Mouse (Mus musculus) kidney, embryonic 16.5 days (tissue): ENCODE results near the gene Ovgp1. TPM values are rescaled to one million over a fixed set of nuclear protein-coding genes. Genes with fewer than 3 reads are reported as not detected.

Source experiments
- ATAC-seq: fragments of 200-750 bp; cut with Nextera tagmentation; 2 replicates; pipeline ENCODE4 v1.8.0; 2017; ENCODE audit warnings: moderate TSS enrichment; ENCODE audit not compliant: low FRiP score, low TSS enrichment
- H3K27ac ChIP-seq: fragments of 300-500 bp; sonication (generic); 2 replicates; pipeline ENCODE4 v1.5.1; 2014; ENCODE audit warnings: low read length
- H3K27me3 ChIP-seq: fragments of 300-500 bp; sonication (generic); 2 replicates; pipeline ENCODE4 v1.6.1; 2014; ENCODE audit warnings: low read length, control low read depth, mixed read lengths; ENCODE audit not compliant: insufficient read depth
- H3K36me3 ChIP-seq: fragments of 300-500 bp; sonication (generic); 2 replicates; pipeline ENCODE4 v1.6.1; 2014; ENCODE audit warnings: low read length, control low read depth, mixed read lengths; ENCODE audit not compliant: insufficient read depth
- H3K4me1 ChIP-seq: fragments of 300-500 bp; sonication (generic); 2 replicates; pipeline ENCODE4 v1.6.1; 2014; ENCODE audit warnings: low read length, control low read depth, mixed read lengths; ENCODE audit not compliant: insufficient read depth
- H3K4me2 ChIP-seq: fragments of 300-500 bp; sonication (generic); replicated peaks from 2 replicates; pipeline ENCODE4 v1.6.1; 2014; ENCODE audit warnings: low read depth, low read length
- H3K4me3 ChIP-seq: fragments of 300-500 bp; sonication (generic); 2 replicates; pipeline ENCODE4 v1.5.1; 2014; ENCODE audit warnings: mild to moderate bottlenecking, low read length
- H3K9ac ChIP-seq: fragments of 300-500 bp; sonication (generic); replicated peaks from 2 replicates; pipeline ENCODE4 v1.6.1; 2014; ENCODE audit warnings: low read length
- H3K9me3 ChIP-seq: fragments of 300-500 bp; sonication (generic); 2 replicates; pipeline ENCODE4 v1.6.1; 2016; ENCODE audit warnings: low read length, control low read depth
- WGBS: fragments of 180-500 bp; shearing (Covaris S2); extraction: QIAGEN DNeasy Blood & Tissue Kit; methylation state at CpG from one replicate; pipeline ENCODE4 v1.1.7; 2014; 5-methylcytosine and 5-hydroxymethylcytosine counted together
- polyA plus RNA-seq: library from polyadenylated mRNA; unstranded; fragments of >200 nt; fragmentation: Nextera tagmentation; extraction: Ambion mirVana; gene quantifications from 2 replicates; pipeline ENCODE4 v1.2.1, GENCODE M21; 2015

Ovgp1 gene
- polyA plus RNA-seq, 1 experiment from 2014 or later, result 1.3 TPM

DNA sequence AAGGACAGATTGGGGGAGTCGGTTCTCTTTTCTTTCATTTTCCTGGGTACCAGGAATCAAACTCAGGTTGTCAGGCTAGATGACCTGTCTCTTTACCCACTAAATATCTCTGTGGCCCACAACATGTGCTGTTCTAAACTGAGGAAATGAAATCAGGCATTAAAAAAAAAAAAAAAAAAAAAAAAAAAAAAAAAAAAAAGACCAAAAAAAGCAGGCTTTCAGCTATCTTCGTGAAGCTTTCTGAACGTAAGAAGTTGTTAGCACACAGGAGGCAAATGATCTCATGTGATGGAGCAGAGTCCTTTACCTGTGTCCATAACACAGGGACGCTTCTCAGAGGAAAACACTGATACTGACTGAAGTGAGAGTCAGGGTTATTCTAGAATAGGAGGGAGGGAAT is 37.4 kb upstream of the Ovgp1 start:
- no peak overlapping the region for H3K9ac ChIP-seq
- H3K27ac ChIP-seq, result no peak overlapping the region
- peaks cover 10% of the 10 kb centered on the region for H3K36me3 ChIP-seq
- no peaks in the 10 kb centered on the region for H3K9me3 ChIP-seq
- H3K4me2 ChIP-seq, result no peak overlapping the region
- no peak overlapping the region for H3K4me3 ChIP-seq
- 86% methylated on average over 4 of the region's 4 CpGs for whole genome bisulfite sequencing
- H3K27me3 ChIP-seq, result no peaks in the 10 kb centered on the region
- H3K4me1 ChIP-seq, result no peaks in the 10 kb centered on the region
- no peak for ATAC-seq

DNA sequence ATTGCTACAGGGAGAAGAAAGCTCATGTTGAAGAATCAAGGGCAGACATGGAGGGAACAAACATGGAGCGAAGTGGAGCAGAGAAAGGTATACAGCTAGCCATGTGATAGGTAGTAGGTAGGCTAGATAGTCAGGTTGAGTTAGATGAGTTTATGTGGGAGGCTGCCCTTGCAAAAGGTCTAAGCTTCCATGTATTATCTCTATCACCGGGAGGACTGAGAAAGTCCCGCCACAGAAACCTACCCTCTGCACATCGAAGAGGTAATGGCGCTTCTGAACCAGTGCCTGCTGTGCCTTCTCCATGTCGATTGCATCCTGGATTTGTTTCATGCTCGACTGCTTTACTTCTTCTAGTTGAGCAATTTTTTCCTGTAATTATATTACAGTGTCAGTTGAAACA is 22.2 kb upstream of the Ovgp1 start:
- H3K27me3 ChIP-seq, result no peaks in the 10 kb centered on the region
- no peaks in the 10 kb centered on the region for H3K9me3 ChIP-seq
- H3K4me1 ChIP-seq, result peaks cover 3% of the 10 kb centered on the region; the same call in 1 of the 2 replicates
- no peak overlapping the region for H3K9ac ChIP-seq
- 95% methylated on average over 7 of the region's 7 CpGs for WGBS
- no peak for ATAC-seq
- no peak overlapping the region for H3K27ac ChIP-seq
- H3K4me2 ChIP-seq, result no peak overlapping the region
- no peak overlapping the region for H3K4me3 ChIP-seq
- H3K36me3 ChIP-seq, result peaks cover 56% of the 10 kb centered on the region

DNA sequence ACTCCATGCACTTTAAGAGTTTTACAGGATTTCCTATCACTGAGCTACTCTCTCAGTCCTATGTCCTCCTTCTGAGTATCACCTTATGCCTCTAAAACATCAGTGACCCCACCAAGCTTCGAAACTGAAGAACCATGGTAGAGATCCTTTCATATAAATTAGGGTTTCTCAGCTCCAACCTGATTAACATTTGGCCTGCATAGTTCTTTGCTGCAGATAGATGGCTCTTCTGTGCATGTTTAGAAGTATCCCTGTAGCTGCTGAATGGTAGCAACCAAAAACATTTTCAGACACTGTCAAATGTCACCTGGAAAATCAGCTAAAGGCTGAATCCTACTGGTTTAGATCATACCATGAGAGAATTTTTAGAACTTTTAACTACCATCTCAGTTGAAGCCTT is 16.3 kb upstream of the Ovgp1 start:
- no peak overlapping the region for H3K9ac ChIP-seq
- H3K4me3 ChIP-seq, result no peak overlapping the region
- 85% methylated on average over 1 of the region's 1 CpGs for WGBS
- peaks cover 26% of the 10 kb centered on the region for H3K4me1 ChIP-seq
- ATAC-seq, result no peak
- H3K9me3 ChIP-seq, result no peaks in the 10 kb centered on the region
- no peak overlapping the region for H3K27ac ChIP-seq
- H3K27me3 ChIP-seq, result no peaks in the 10 kb centered on the region
- H3K36me3 ChIP-seq, result peaks cover 32% of the 10 kb centered on the region
- no peak overlapping the region for H3K4me2 ChIP-seq

DNA sequence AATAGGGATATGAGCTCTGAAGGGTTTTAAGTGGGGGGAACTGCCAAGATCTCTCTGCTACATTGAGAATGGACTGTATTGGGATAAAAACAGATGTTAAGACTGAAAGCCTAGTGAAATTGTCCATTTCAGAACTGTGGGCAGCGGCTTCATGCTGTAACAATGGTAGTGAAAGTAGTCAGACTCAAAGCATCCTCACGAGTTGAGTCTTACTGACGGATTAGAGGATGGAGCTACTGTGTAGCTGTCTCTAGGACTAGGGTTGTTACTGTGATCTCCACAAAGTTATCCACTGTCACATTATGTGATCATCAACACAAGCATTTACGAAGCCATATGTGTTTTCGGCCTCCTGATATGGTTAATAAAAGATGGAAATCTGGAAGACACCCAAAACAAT is 15.3 kb upstream of the Ovgp1 start:
- H3K27ac ChIP-seq, result peak overlapping the region; percentile 93; the same call in 1 of the 2 replicates
- WGBS, result 42% methylated on average over 5 of the region's 5 CpGs
- peak overlapping the region; percentile 95 for H3K4me3 ChIP-seq
- peaks cover 32% of the 10 kb centered on the region for H3K36me3 ChIP-seq
- no peaks in the 10 kb centered on the region for H3K9me3 ChIP-seq
- no peaks in the 10 kb centered on the region for H3K27me3 ChIP-seq
- H3K9ac ChIP-seq, result peak overlapping the region; percentile 97
- peak overlapping the region; percentile 77 for H3K4me2 ChIP-seq
- H3K4me1 ChIP-seq, result peaks cover 26% of the 10 kb centered on the region
- ATAC-seq, result no peak

DNA sequence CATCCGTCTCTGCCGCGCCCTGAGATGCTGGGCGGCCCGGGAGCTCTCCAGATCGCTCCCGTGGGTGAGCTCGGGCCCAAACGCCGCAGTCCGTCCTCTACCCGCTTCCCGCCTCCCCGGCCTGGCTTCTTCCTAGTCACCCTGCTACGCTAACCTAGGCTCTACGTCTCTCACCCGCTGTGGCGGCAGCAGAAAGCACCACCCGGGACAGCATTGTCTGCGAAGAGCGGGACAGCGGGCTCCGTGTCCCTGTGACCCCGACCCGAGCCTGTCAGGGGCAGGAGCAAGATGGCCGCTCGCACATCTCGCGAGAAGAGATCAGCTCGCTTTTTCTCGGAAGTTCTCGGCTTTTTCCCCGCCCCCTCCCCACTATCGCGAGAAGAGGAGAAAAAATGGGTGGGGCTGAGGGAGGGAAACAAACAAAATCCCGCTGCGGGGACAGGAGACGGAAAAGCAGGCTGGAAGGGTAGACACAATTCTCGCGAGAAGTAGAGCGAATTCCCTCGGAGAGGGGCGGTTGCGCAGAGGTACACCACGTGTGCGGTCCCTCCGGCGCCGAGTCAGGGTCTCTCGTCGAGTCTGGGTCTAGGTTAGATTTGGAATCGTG is 14.4 kb upstream of the Ovgp1 start, which contains the start of gene Wdr77:
Gene Wdr77 (plus strand): TSS at position 396 of the 607 bp plus-strand sequence.
- peaks cover 36% of the 10 kb centered on the region for H3K36me3 ChIP-seq
- peak; percentile 97 for ATAC-seq
- peak within 1 kb of the TSS; percentile 97 for H3K9ac ChIP-seq
- H3K27me3 ChIP-seq, result no peaks in the 10 kb centered on the region
- H3K4me1 ChIP-seq, result peaks cover 26% of the 10 kb centered on the region
- under 1% methylated on average over 52 of the region's 52 CpGs for WGBS
- peak within 1 kb of the TSS; percentile 93 for H3K27ac ChIP-seq
- peak within 1 kb of the TSS; percentile 77 for H3K4me2 ChIP-seq
- peak within 1 kb of the TSS; percentile 95 for H3K4me3 ChIP-seq
- no peaks in the 10 kb centered on the region for H3K9me3 ChIP-seq

DNA sequence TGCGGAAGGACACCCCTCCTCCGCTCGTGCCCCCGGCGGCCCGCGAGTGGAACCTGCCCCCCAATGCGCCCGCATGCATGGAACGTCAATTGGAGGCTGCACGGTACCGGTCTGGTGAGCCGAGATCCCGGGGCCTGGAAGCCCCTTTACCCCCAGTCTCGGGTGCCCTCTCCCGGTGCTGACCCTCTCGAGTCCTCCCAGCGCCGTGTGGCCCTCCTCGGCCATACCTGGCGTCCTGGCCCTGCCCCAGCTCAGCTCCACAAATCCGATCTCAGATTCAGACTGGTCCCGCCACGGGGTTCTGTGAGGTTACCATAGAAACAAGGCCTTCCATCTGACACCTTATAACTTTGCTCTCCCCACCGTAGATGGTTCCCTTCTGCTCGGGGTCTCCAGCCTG is 13.9 kb upstream of the Ovgp1 start:
- WGBS, result 0% methylated on average over 26 of the region's 26 CpGs
- Histone ChIP-seq H3K4me3 (peak overlapping the region; percentile 95), H3K27me3 (no peaks in the 10 kb centered on the region), H3K4me2 (peak overlapping the region; percentile 77), H3K9ac (peak overlapping the region; percentile 92), H3K4me1 (peaks cover 26% of the 10 kb centered on the region), H3K36me3 (peaks cover 40% of the 10 kb centered on the region), H3K9me3 (no peaks in the 10 kb centered on the region), H3K27ac (peak overlapping the region; percentile 57; the same call in 1 of the 2 replicates)
- ATAC-seq, result peak; percentile 88

DNA sequence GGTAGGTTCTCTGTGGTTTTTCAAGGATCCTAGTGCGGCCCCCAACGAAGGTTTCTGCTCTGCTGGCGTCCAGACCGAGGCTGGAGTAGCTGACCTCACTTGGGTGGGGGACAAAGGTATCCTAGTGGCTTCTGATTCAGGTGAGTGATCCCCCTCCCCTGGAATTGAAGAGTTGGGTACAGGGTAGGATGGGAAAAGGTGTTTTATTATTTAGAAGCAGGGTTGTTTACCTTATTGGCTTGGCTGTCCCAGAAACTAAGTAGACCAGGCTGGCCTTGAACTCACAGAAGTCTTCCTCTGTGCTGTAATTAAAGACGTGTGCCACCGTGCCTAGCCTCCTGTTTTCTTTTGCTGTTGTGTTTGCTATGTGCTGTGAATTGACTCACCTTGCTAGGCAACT is 13.5 kb upstream of the Ovgp1 start, which contains the start of gene Atp5f1:
Gene Atp5f1 (minus strand): TSS at position 101 of the 400 bp plus-strand sequence.
- Histone ChIP-seq H3K4me1 (peaks cover 26% of the 10 kb centered on the region), H3K27ac (peak within 1 kb of the TSS; percentile 93), H3K9me3 (no peaks in the 10 kb centered on the region), H3K4me2 (peak within 1 kb of the TSS; percentile 77), H3K27me3 (no peaks in the 10 kb centered on the region), H3K36me3 (peaks cover 40% of the 10 kb centered on the region), H3K4me3 (peak within 1 kb of the TSS; percentile 95), H3K9ac (peak within 1 kb of the TSS; percentile 97)
- no peak for ATAC-seq
- 4% methylated on average over 6 of the region's 6 CpGs for WGBS

DNA sequence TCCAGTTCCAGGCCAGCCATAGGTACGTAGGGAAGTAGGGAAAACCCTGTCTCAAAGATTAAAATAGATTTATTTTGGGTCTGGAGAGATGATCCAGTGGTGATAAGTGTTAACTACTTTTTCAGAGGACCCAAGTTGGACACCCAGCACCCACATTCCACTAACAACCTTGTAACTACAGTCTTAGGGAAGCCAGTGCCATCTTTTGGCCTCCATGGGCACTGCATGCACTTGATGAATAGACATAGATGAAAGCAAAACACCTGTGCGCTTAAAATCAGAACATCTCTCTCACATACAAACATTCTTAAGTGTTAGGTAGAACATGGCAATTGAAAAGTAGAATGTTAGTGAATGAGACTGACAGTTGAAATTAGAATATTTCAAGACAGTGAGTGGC is 12.8 kb upstream of the Ovgp1 start:
- no peaks in the 10 kb centered on the region for H3K27me3 ChIP-seq
- H3K9me3 ChIP-seq, result no peaks in the 10 kb centered on the region
- no peak overlapping the region for H3K27ac ChIP-seq
- peaks cover 46% of the 10 kb centered on the region for H3K36me3 ChIP-seq
- WGBS, result 98% methylated on average over 2 of the region's 2 CpGs
- no peak overlapping the region for H3K9ac ChIP-seq
- H3K4me1 ChIP-seq, result peaks cover 26% of the 10 kb centered on the region
- H3K4me2 ChIP-seq, result peak overlapping the region; percentile 77
- ATAC-seq, result no peak
- peak overlapping the region; percentile 95 for H3K4me3 ChIP-seq

DNA sequence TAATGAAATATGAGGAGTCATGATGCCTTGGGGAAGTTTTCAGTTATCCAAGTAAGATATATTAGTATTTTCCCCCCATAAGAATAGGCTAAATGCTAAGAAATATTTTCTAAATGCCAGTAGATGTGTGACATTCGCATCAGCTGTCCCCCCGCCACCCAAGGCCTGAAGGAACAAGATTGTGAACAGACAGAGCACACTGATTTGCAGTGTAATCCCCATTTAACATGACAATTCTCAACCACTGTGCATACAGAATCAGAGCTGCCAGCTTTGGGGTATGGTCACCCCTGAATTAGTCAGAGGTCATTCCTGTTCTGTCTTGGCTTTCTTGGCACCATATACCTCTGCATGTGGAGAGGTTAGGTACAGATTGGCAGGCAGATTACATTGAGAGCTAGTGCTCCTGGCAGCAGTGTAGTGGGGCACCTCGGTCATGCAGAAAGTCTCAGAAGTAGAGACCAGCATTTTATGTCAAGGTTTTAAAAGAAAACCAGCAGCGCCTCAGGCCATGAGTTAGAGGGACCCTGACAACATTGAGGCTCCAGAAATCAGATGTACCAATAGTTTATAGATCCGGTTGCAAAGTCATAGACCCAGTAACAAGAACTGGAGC is 1.6 kb upstream of the Ovgp1 start:
- 0 out of 2 replicates have a peak, but pooled peaks have one; percentile 27 for ATAC-seq
- Histone ChIP-seq H3K9ac (no peak overlapping the region), H3K27ac (no peak overlapping the region), H3K27me3 (no peaks in the 10 kb centered on the region), H3K36me3 (peaks cover 24% of the 10 kb centered on the region), H3K4me1 (no peaks in the 10 kb centered on the region), H3K4me3 (no peak overlapping the region), H3K9me3 (no peaks in the 10 kb centered on the region), H3K4me2 (no peak overlapping the region)
- WGBS, result 82% methylated on average over 5 of the region's 5 CpGs

DNA sequence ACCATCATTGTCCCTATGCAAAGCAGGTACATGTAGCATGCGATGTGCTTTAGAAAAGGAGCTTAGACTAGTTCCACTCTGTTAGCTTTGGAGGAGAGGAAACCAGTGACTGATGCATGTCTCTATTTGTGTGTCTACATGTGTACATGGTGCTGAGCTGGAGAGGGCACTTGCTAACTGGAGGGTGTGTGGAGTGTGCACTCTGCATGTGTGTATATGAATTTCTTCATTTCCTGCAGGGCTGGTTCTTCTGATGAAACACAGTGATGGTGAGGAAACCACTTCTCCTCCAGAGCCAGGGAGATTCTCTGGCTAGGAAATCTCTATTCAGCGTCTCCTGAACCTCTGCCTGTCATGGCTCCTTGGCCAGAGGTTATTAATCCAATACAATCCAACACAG is 663 bp downstream of the Ovgp1 start:
- WGBS, result 89% methylated on average over 2 of the region's 2 CpGs
- no peak overlapping the region for H3K4me2 ChIP-seq
- no peak overlapping the region for H3K4me3 ChIP-seq
- no peak overlapping the region for H3K27ac ChIP-seq
- no peak for ATAC-seq
- H3K36me3 ChIP-seq, result peaks cover 4% of the 10 kb centered on the region; the same call in 1 of the 2 replicates
- no peak overlapping the region for H3K9ac ChIP-seq
- H3K27me3 ChIP-seq, result no peaks in the 10 kb centered on the region
- no peaks in the 10 kb centered on the region for H3K9me3 ChIP-seq
- H3K4me1 ChIP-seq, result no peaks in the 10 kb centered on the region
